Mouse (Mus musculus): Measurements from ENCODE around the gene Cela2a. TPM values are rescaled to one million over a fixed set of nuclear protein-coding genes. Genes with fewer than 3 reads are reported as not detected.

Cela2a gene
- total and polyA plus RNA-seq, 3 experiments = not detected

DNA sequence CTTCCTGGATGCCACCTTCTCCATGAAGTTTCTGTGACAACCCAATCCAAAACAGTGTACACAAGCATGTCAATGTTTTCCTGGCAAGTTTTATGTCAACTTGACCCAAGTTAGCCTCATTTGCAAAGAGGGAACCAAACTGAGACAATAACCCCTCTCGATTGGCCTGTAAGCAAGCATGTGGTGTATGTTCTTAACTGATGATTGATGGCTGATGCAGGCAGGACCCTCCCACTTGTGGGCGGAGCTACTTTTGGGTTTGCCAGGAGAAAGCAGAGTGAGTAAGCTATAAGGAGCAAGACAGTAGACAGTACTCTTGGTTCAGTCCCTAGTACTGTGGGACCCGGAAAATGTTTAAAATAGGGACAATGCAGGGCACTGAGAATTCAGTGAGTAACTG lies 3.0 kb downstream of the Cela2a start:
- no peak for TF ChIP-seq CTCF (IDR thresholded peaks at IDR 0.05; ENCODE audit: low read depth, low read length)
- TF ChIP-seq POLR2AphosphoS5 (IDR thresholded peaks at IDR 0.05; ENCODE audit: insufficient replicate concordance, low read depth, low read length) = no peak
- TF ChIP-seq TAL1 (conservative IDR thresholded peaks at IDR 0.05; ENCODE audit: low read depth, low read length) = no peak
- DNase-seq (ENCODE audit: low spot score) (no peak), ATAC-seq (ENCODE audit: extremely low read depth, insufficient number of reproducible peaks, low FRiP score, poor library complexity, severe bottlenecking) (peak; percentile 52; the same call in 1 of the 2 replicates)
- Histone ChIP-seq H3K27me3 (ENCODE audit: insufficient read depth, low read length) (peaks cover 18% of the 10 kb centered on the region), H3K9me3 (replicated peaks) (no peaks in the 10 kb centered on the region), H3K36me3 (replicated peaks) (no peaks in the 10 kb centered on the region), H3K4me1 (ENCODE audit: insufficient read depth, low read depth, low read length) (peaks cover 5% of the 10 kb centered on the region), H3K4me3 (ENCODE audit: low read depth, low read length) (no peak overlapping the region)

DNA sequence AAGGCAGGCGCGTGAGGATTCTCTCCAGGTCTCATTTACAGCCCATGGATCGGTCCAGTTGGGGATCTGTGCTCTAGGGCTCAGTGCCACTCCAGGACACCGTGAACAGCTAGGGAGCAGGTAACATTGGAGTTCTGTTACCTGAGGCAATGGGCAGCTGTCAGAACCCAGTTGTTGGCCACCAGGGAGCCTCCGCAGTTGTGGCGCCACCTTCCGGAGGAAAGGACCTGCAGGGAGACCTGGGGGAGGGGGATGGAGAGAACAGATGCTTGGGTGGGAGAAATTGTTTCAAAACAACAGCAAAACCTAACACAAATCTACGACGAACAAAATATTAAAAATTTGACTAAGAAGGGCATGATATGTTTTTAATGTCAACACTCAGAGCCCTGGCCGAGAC lies 3.9 kb downstream of the Cela2a start:
- Histone ChIP-seq H3K27me3 (ENCODE audit: insufficient read depth, low read length) (peaks cover 19% of the 10 kb centered on the region), H3K4me3 (ENCODE audit: low read depth, low read length) (no peak overlapping the region), H3K9me3 (replicated peaks) (no peaks in the 10 kb centered on the region), H3K36me3 (replicated peaks) (no peaks in the 10 kb centered on the region), H3K4me1 (ENCODE audit: insufficient read depth, low read depth, low read length) (peaks cover 5% of the 10 kb centered on the region)
- no peak for ATAC-seq (ENCODE audit: extremely low read depth, insufficient number of reproducible peaks, low FRiP score, poor library complexity, severe bottlenecking)
- DNase-seq (ENCODE audit: low spot score) = no peak
- TF ChIP-seq GATA2 (IDR thresholded peaks at IDR 0.05; ENCODE audit: borderline replicate concordance, low read depth, low read length) = no peak
- no peak for TF ChIP-seq POLR2AphosphoS5 (IDR thresholded peaks at IDR 0.05; ENCODE audit: insufficient replicate concordance, low read depth, low read length)

DNA sequence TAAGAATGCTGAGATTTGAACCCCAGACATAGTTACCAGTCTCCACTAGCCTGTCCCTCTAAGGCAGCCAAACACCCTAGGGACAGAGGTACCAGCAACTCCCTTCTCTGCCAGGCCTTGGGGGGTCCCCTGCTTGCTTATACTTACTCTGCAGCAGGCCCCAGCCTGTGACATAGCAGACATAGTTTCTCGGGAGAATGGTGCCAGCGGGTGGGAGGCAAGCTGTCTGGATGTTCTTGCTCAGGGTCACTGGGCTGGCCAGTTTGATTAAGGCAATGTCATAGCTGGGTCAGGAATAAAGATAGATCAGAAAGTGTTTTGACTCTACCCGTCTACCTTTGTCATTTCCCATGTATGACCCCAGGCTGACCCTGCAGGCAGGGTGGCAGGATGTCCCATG lies 4.8 kb downstream of the Cela2a start:
- H3K4me1 ChIP-seq (ENCODE audit: insufficient read depth, low read depth, low read length) = peaks cover 5% of the 10 kb centered on the region
- peaks cover 2% of the 10 kb centered on the region for H3K36me3 ChIP-seq (replicated peaks)
- H3K4me3 ChIP-seq (ENCODE audit: low read depth, low read length) = no peak overlapping the region
- H3K9me3 ChIP-seq (replicated peaks) = no peaks in the 10 kb centered on the region
- H3K27me3 ChIP-seq (ENCODE audit: insufficient read depth, low read length) = peaks cover 14% of the 10 kb centered on the region
- no peak for ATAC-seq (ENCODE audit: extremely low read depth, insufficient number of reproducible peaks, low FRiP score, poor library complexity, severe bottlenecking)
- TF ChIP-seq CTCF (IDR thresholded peaks at IDR 0.05; ENCODE audit: low read depth, low read length) (no peak), TAL1 (conservative IDR thresholded peaks at IDR 0.05; ENCODE audit: low read depth, low read length) (no peak), GATA2 (IDR thresholded peaks at IDR 0.05; ENCODE audit: borderline replicate concordance, low read depth, low read length) (no peak), POLR2AphosphoS5 (IDR thresholded peaks at IDR 0.05; ENCODE audit: insufficient replicate concordance, low read depth, low read length) (no peak), GATA1 (IDR thresholded peaks at IDR 0.05; ENCODE audit: borderline replicate concordance, low read length) (no peak)
- DNase-seq (ENCODE audit: low spot score) = no peak

DNA sequence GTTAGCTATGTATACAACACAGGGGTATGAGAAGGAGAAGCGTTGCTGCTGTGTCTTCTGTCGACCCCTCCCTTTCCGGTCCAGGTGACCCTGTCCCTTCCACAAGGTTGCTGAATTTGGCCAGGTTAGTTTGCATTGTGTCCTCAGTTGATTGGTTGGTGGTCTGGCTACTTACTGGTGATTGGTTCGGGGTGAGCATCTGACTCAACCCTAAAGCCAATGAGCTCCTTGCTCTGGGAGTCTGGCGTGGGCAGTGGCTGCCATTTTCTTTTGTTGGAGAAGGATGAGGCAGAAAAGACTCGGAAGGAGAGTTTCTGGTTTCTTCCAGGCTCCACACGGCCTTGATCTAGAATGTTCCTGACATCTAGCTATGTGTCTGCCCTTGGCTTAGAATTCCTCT lies 6.6 kb downstream of the Cela2a start:
- no peaks in the 10 kb centered on the region for H3K9me3 ChIP-seq (replicated peaks)
- DNase-seq (ENCODE audit: low spot score) (no peak), ATAC-seq (ENCODE audit: extremely low read depth, insufficient number of reproducible peaks, low FRiP score, poor library complexity, severe bottlenecking) (no peak)
- peaks cover 5% of the 10 kb centered on the region for H3K4me1 ChIP-seq (ENCODE audit: insufficient read depth, low read depth, low read length)
- peaks cover 7% of the 10 kb centered on the region; the same call in 1 of the 2 replicates for H3K27me3 ChIP-seq (ENCODE audit: insufficient read depth, low read length)
- no peak overlapping the region for H3K4me3 ChIP-seq (ENCODE audit: low read depth, low read length)
- peaks cover 21% of the 10 kb centered on the region for H3K36me3 ChIP-seq (replicated peaks)
- TF ChIP-seq POLR2AphosphoS5 (IDR thresholded peaks at IDR 0.05; ENCODE audit: insufficient replicate concordance, low read depth, low read length) (no peak), GATA2 (IDR thresholded peaks at IDR 0.05; ENCODE audit: borderline replicate concordance, low read depth, low read length) (no peak), GATA1 (IDR thresholded peaks at IDR 0.05; ENCODE audit: borderline replicate concordance, low read length) (no peak), CTCF (IDR thresholded peaks at IDR 0.05; ENCODE audit: low read depth, low read length) (no peak), TAL1 (conservative IDR thresholded peaks at IDR 0.05; ENCODE audit: low read depth, low read length) (no peak)

DNA sequence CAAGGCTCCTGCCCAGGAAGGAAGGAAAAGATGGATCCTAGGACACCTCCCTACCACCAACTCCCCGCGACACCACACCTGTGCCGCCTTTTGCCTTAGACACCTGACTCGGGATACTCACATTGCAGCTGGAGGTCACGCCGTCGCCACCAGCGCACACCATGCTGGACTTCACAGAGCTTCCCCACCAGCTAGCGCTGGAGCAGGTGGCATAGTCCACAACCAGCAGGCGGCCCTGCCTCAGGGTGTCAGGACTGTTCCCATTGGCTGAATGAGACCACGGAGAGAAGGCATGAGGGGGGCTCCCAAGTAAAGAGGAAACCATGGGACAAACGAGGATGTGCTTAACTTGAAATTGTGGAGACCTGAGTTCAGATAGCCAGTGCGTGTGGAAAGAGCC lies 7.1 kb downstream of the Cela2a start:
- Histone ChIP-seq H3K9me3 (replicated peaks) (no peaks in the 10 kb centered on the region), H3K4me1 (ENCODE audit: insufficient read depth, low read depth, low read length) (peaks cover 5% of the 10 kb centered on the region), H3K4me3 (ENCODE audit: low read depth, low read length) (no peak overlapping the region), H3K27me3 (ENCODE audit: insufficient read depth, low read length) (peaks cover 7% of the 10 kb centered on the region; the same call in 1 of the 2 replicates), H3K36me3 (replicated peaks) (peaks cover 25% of the 10 kb centered on the region)
- ATAC-seq (ENCODE audit: extremely low read depth, insufficient number of reproducible peaks, low FRiP score, poor library complexity, severe bottlenecking) (no peak), DNase-seq (ENCODE audit: low spot score) (no peak)
- no peak for TF ChIP-seq GATA1 (IDR thresholded peaks at IDR 0.05; ENCODE audit: borderline replicate concordance, low read length)
- no peak for TF ChIP-seq CTCF (IDR thresholded peaks at IDR 0.05; ENCODE audit: low read depth, low read length)
- no peak for TF ChIP-seq POLR2AphosphoS5 (IDR thresholded peaks at IDR 0.05; ENCODE audit: insufficient replicate concordance, low read depth, low read length)
- TF ChIP-seq GATA2 (IDR thresholded peaks at IDR 0.05; ENCODE audit: borderline replicate concordance, low read depth, low read length) = no peak

DNA sequence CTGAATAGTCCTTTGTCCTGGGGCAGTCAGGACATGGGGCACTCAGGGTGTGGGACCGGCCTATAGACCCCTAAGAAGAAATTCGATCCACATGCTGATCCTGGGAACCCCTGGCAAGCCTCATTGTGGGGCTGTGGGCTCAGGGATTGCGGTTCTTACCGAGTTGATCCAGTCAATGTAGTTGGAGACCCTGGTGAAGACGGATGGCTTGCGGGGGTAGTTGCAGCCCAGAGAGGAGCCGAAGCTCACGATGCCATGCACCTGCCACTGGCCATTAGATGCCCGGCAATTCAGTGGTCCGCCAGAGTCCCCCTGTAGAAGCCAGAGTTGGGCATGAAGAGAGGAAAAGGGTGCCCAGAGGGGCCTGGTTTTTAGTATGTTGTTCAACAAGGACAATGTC lies 8.3 kb downstream of the Cela2a start:
- DNase-seq (ENCODE audit: low spot score) (no peak), ATAC-seq (ENCODE audit: extremely low read depth, insufficient number of reproducible peaks, low FRiP score, poor library complexity, severe bottlenecking) (no peak)
- Histone ChIP-seq H3K36me3 (replicated peaks) (peaks cover 37% of the 10 kb centered on the region), H3K4me1 (ENCODE audit: insufficient read depth, low read depth, low read length) (peaks cover under 1% of the 10 kb centered on the region), H3K4me3 (ENCODE audit: low read depth, low read length) (no peak overlapping the region), H3K9me3 (replicated peaks) (no peaks in the 10 kb centered on the region), H3K27me3 (ENCODE audit: insufficient read depth, low read length) (peaks cover 7% of the 10 kb centered on the region; the same call in 1 of the 2 replicates)
- TF ChIP-seq GATA2 (IDR thresholded peaks at IDR 0.05; ENCODE audit: borderline replicate concordance, low read depth, low read length) = no peak
- no peak for TF ChIP-seq GATA1 (IDR thresholded peaks at IDR 0.05; ENCODE audit: borderline replicate concordance, low read length)
- no peak for TF ChIP-seq TAL1 (conservative IDR thresholded peaks at IDR 0.05; ENCODE audit: low read depth, low read length)
- no peak for TF ChIP-seq CTCF (IDR thresholded peaks at IDR 0.05; ENCODE audit: low read depth, low read length)
